Mouse (Mus musculus) spleen, adult 2 months (tissue): ENCODE results near the gene Cnpy1. TPM values are rescaled to one million over a fixed set of nuclear protein-coding genes. Genes with fewer than 3 reads are reported as not detected.
A peak's percentile ranks its signal among the peaks of the same experiment; 100 is the strongest.

Experiments
- DNase-seq, 2 experiments: peaks; one replicate each; pipeline versions ENCODE4 v3.0.0 to v3.0.0-alpha.2; 2012 to 2021; ENCODE audit warnings: low spot score in 2 of 2, low read depth in 1 of 2
- H3K27ac ChIP-seq: fragments of 200-500 bp; 2 replicates; pipeline ENCODE4 v1.5.1; 2012; ENCODE audit warnings: low read length, inconsistent platforms; ENCODE audit not compliant: insufficient read depth
- H3K27me3 ChIP-seq: fragments of 200-500 bp; 2 replicates; pipeline ENCODE4 v1.6.1; 2012; ENCODE audit warnings: mild to moderate bottlenecking, moderate library complexity, low read length, inconsistent platforms; ENCODE audit not compliant: control insufficient read depth, insufficient read depth
- H3K36me3 ChIP-seq: fragments of 200-500 bp; 2 replicates; pipeline ENCODE4 v1.6.1; 2012; ENCODE audit warnings: mild to moderate bottlenecking, low read length, inconsistent platforms; ENCODE audit not compliant: control insufficient read depth, insufficient read depth
- H3K4me1 ChIP-seq: fragments of 200-500 bp; 2 replicates; pipeline ENCODE4 v1.6.1; 2011; ENCODE audit warnings: inconsistent platforms; ENCODE audit not compliant: control insufficient read depth, insufficient read depth, insufficient read length
- H3K4me3 ChIP-seq: fragments of 200-500 bp; 2 replicates; pipeline ENCODE4 v1.5.1; 2011; ENCODE audit warnings: mild to moderate bottlenecking, inconsistent platforms; ENCODE audit not compliant: insufficient read depth, insufficient read length; ENCODE audit errors: extremely low read depth
- CTCF ChIP-seq: fragments of 200-500 bp; IDR thresholded peaks from 2 replicates; pipeline ENCODE4 v1.5.1; 2011; ENCODE audit warnings: mild to moderate bottlenecking, inconsistent platforms; ENCODE audit not compliant: insufficient read depth, insufficient read length, insufficient replicate concordance; ENCODE audit errors: extremely low read depth
- POLR2A ChIP-seq: fragments of 200-500 bp; IDR thresholded peaks from 2 replicates; pipeline ENCODE4 v1.6.1; 2011; ENCODE audit warnings: low read depth, low read length, inconsistent platforms
- WGBS: fragments of 180-500 bp; shearing (Covaris S2); methylation state at CpG from one replicate; pipeline ENCODE4 v1.1.7; 2018; 5-methylcytosine and 5-hydroxymethylcytosine counted together
- polyA plus RNA-seq: library from polyadenylated mRNA; depleted of rRNA; stranded (reverse); fragments of >200 nt; gene quantifications from 2 replicates; pipeline ENCODE4 v1.2.3, GENCODE M21; 2012

The Cnpy1 gene
- polyA plus RNA-seq, 1 experiment: not detected

DNA sequence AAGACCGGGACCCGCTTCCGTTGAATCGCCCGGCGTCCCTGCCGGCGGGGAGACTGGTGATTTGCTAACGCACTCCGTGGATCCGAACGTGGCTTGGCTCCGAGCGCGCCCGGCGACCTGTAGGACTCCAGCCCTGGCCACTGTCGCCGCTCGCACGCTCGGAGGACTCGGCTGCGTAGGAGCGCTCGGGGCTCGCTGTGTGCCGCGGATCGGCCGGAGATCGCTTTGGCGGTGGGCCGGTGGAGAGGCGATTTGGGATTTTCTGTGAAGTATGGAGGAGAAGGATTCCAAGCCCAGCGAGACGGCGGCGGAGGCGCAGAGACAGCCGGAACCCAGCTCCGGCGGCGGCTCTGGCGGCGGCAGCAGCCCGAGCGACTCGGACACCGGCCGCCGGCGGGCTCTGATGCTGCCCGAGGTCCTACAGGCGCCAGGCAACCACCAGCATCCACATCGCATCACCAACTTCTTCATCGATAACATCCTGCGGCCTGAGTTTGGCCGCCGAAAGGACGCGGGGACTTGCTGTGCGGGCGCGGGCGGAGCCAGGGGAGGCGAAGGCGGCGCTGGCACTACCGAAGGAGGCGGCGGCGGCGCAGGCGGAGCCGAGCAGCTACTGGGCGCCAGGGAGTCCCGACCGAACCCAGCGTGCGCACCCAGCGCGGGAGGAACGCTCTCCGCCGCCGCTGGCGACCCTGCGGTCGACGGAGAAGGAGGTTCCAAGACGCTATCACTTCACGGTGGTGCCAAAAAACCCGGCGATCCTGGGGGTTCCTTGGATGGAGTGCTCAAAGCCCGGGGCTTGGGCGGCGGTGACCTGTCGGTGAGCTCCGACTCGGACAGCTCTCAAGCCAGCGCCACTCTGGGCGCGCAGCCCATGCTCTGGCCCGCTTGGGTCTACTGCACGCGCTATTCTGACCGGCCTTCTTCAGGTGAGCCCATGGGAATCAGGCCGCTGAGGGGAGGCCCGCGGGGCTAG, 79.1 kb downstream of the Cnpy1 start:
- peak overlapping the region; percentile 28; the same call in 1 of the 2 replicates for H3K4me3 ChIP-seq
- no peaks in the 10 kb centered on the region for H3K36me3 ChIP-seq
- no peak for DNase-seq
- H3K27ac ChIP-seq: no peak overlapping the region
- peaks cover 16% of the 10 kb centered on the region for H3K4me1 ChIP-seq
- peaks cover 45% of the 10 kb centered on the region for H3K27me3 ChIP-seq
- TF ChIP-seq POLR2A (no peak), CTCF (no peak)
- 2% methylated on average over 110 of the region's 111 CpGs for WGBS

DNA sequence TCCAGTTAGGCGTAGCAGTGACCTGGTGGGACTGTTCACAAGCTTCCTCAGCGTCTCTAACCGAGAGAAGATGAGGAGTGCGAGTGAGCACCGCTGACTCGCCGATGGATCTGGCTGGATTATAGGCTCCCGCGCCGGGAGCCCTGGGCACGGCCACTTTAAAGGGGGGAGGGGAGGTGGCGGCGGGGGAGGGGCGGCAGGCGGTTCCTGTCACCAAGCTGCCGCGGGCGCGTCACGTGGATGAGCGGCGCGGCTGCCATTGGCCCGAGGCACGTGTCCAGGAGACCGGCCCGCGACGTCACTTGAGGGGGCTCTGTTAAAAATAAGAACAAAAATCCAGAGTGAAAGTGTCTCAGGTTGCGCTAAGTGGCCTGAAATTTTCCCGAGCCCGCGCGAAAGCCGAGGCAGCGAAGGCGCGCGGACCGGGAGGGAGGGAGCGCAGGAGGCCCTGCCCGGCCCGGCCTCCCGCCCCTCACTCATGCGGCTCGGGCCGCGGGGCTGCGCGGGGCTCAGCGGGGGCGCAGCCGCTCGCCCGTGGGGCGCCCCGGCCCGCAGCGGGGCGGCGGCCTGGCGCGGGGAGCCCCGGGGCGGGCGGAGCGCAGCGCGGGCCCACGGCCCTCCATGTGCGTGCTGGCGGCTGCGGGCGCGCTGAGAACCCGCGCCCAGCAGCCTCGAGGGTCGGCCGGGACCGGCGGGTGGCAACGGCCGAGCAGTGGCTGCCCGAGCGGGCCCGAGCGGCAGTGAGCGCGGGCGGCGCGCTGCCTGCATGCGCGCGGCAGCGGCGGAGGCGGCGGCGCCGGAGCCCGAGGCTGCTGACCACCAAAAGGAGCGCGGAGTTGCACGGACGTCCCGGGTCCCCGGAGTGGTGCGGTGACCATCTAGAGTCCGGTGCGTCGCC, 80.0 kb downstream of the Cnpy1 start, which contains the start of gene En2:
Gene En2, plus strand, starts transcription at position 337 of the 898 bp plus-strand sequence.
- peak within 1 kb of the TSS; percentile 28; the same call in 1 of the 2 replicates for H3K4me3 ChIP-seq
- 4% methylated on average over 108 of the region's 113 CpGs for WGBS
- H3K4me1 ChIP-seq: peaks cover 16% of the 10 kb centered on the region
- TF ChIP-seq CTCF (no peak), POLR2A (no peak)
- H3K27me3 ChIP-seq: peaks cover 42% of the 10 kb centered on the region
- H3K27ac ChIP-seq: no peak within 1 kb of the TSS
- H3K36me3 ChIP-seq: no peaks in the 10 kb centered on the region
- no peak for DNase-seq

DNA sequence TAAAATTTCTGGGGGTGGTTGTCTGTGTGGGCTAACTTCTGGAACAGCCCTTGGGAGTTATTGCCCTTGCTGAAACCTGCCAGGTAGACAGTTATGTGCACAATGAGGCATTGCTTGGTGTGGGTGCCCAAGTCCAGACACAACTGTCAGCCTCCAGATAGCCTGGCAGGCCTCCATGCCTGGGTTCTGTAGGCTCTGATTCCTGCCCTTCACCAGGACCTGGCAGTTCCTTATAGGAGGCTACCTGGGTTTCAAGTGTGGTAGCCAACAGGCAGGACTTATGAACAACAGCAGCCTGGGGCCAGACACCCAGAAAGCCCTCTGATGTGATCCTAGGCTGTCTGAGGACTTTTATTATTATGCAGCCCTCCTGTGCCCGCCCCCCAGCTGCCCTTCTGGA, 81.7 kb downstream of the Cnpy1 start:
- no peak overlapping the region for H3K27ac ChIP-seq
- no peaks in the 10 kb centered on the region for H3K36me3 ChIP-seq
- TF ChIP-seq POLR2A (no peak), CTCF (no peak)
- peaks cover 45% of the 10 kb centered on the region for H3K27me3 ChIP-seq
- WGBS: 39% methylated on average over 1 of the region's 1 CpGs
- H3K4me1 ChIP-seq: peaks cover 16% of the 10 kb centered on the region
- no peak overlapping the region for H3K4me3 ChIP-seq
- no peak for DNase-seq

DNA sequence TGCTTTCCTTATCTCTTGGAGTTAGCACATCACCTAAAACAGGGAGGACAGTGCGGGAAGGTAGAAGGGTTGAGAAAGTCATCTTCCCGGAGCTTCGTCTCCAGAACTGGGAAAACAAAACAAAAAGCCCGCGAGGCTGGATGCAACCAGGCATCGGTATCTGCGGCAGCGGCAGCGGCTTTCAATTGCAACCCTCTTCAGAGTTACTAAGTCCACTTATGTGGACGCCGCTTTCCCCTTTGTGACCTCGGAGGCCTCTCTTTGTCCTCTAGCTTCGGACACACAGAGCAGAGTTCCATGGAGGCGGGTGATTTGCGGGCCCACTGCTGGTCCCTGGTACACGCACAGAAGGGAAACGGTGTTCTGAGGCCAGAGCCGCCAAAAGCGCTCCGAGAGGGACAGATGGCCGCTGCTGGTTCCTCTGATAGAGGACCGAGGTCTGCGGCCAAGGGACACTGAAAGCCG, 83.6 kb downstream of the Cnpy1 start:
- WGBS: 4% methylated on average over 24 of the region's 24 CpGs
- peaks cover 40% of the 10 kb centered on the region for H3K27me3 ChIP-seq

DNA sequence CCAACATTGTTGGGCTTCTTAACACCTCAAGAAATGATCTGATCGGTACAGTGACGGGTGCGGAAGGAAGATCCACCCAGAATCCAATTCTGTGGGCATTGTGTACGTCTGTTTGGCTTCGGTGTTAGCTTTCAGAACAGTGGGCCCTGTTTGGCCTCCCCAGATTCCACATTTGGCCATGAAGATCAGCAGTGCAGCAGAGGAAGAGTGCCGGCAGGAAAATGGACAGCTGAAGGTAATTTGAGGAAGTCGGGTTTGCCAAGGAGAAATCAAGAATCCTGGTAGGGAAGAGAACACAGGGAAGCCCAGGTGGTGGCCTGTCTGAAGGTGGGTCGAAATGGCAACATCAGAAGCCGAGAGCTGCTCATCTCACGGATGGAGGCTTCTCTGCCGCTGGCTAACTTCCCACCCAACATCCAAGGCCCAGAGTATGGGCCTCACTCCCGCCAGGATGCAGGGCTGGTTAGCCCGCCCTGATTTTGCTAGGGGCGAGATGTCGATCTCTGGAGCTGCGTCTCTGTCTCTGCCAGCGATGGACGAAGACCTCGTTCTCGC, 84.1 kb downstream of the Cnpy1 start:
- WGBS: 7% methylated on average over 20 of the region's 20 CpGs
- Histone ChIP-seq H3K36me3 (no peaks in the 10 kb centered on the region), H3K27me3 (peaks cover 36% of the 10 kb centered on the region), H3K27ac (no peak overlapping the region), H3K4me1 (peaks cover 5% of the 10 kb centered on the region), H3K4me3 (no peak overlapping the region)
- no peak for TF ChIP-seq POLR2A
- TF ChIP-seq CTCF: no peak
- DNase-seq: no peak

More for the DNA sequence above, 83.6 kb downstream of the Cnpy1 start:
- Histone ChIP-seq H3K4me3 (no peak overlapping the region), H3K27ac (no peak overlapping the region), H3K36me3 (no peaks in the 10 kb centered on the region), H3K4me1 (peaks cover 10% of the 10 kb centered on the region)
- TF ChIP-seq CTCF (no peak), POLR2A (no peak)
- no peak for DNase-seq

DNA sequence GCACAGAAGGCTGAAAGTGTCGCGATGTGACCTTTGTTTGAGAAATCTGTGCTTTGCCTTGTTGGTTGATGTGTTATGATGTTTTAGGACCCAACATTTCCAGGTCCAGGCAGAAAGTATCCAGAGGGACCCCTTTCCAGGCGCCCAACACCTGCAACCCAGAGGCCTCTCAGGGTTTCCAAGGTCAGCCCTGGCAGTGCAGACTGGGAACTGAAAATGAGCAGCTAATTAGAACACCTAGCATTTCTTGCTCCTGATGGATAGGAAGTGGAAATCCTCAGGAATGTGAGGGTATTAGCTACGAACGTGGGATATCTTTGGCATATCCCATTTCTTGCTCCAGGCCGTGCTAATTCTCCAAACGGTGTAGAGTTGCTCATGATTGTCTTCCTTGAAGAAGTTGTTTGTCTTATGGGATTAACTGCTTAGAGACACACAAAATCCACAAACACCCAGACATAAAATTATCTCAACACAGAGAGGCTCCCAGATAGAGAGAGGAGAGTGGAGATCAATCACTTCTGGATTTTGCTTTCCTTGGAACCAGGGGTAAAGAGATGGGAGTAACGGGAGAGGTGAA, 85.6 kb downstream of the Cnpy1 start:
- Histone ChIP-seq H3K4me1 (no peaks in the 10 kb centered on the region), H3K36me3 (no peaks in the 10 kb centered on the region), H3K27ac (no peak overlapping the region), H3K27me3 (peaks cover 24% of the 10 kb centered on the region), H3K4me3 (no peak overlapping the region)
- DNase-seq: no peak
- WGBS: 10% methylated on average over 8 of the region's 8 CpGs
- TF ChIP-seq CTCF (no peak), POLR2A (no peak)
